ENCODE assay signal across 8 mouse cellular contexts in genomic region chr12:86973216-86973615, GRCm38 (mm10). TPM values are rescaled to one million over a fixed set of nuclear protein-coding genes. Genes with fewer than 3 reads are reported as not detected.
DNase-seq lines count a peak whose midpoint lies in the region; ATAC-seq lines count a peak whose summit lies in the region.

No protein-coding gene starts in this region.

- H3K4me3 ChIP-seq in heart, embryonic 14.5 days (ENCODE audit: control insufficient read depth in 1 of 2, insufficient read depth in 1 of 2, low read depth in 1 of 2, low read length in 2 of 2), result no peak overlapping the region
- no peak overlapping the region for H3K4me3 ChIP-seq in midbrain, embryonic 15.5 days

- no peaks in the 10 kb centered on the region for H3K9me3 ChIP-seq in heart, embryonic 14.5 days (ENCODE audit: control insufficient read depth, low read length)
- H3K9me3 ChIP-seq in midbrain, embryonic 15.5 days, result no peaks in the 10 kb centered on the region

- peaks cover 31 to 45% of the 10 kb centered on the region in 2 experiments for H3K4me1 ChIP-seq in heart, embryonic 14.5 days (ENCODE audit: control insufficient read depth in 2 of 2, insufficient read depth in 2 of 2, low read length in 2 of 2)
- H3K4me1 ChIP-seq in midbrain, embryonic 15.5 days, result peaks cover 36% of the 10 kb centered on the region

- H3K27ac ChIP-seq in heart, embryonic 14.5 days (replicated peaks in 1 of 2; ENCODE audit: control insufficient read depth in 1 of 2, insufficient read depth in 1 of 2, low read depth in 2 of 2, low read length in 2 of 2), result peak overlapping the region in 1 of 2 experiments; percentile 61; a peak in 2 of 4 replicates
- H3K27ac ChIP-seq in midbrain, embryonic 15.5 days, result peak overlapping the region; percentile 56

- DNase-seq in right cerebral cortex, adult 18-20 months, result peak; percentile 79
- no peak for DNase-seq in right cerebral cortex, postnatal 25 days
- peak; percentile 96 for DNase-seq in cerebellum, adult 11 months
- DNase-seq in kidney, postnatal 36 days, result peak; percentile 88 to 90
- DNase-seq in retina, embryonic 14.5 days (ENCODE audit: low spot score), result no peak

- H3K9ac ChIP-seq in heart, embryonic 14.5 days (ENCODE audit: low read length), result no peak overlapping the region
- no peak overlapping the region for H3K9ac ChIP-seq in midbrain, embryonic 15.5 days

- peak overlapping the region; percentile 27 for H3K4me2 ChIP-seq in heart, embryonic 14.5 days (ENCODE audit: low read length)
- H3K4me2 ChIP-seq in midbrain, embryonic 15.5 days, result no peak overlapping the region; the same call in 1 of the 2 replicates

- no peaks in the 10 kb centered on the region for H3K36me3 ChIP-seq in heart, embryonic 14.5 days (ENCODE audit: control insufficient read depth, insufficient read depth, low read length)
- no peaks in the 10 kb centered on the region for H3K36me3 ChIP-seq in midbrain, embryonic 15.5 days (replicated peaks)

- ATAC-seq in heart, embryonic 14.5 days (ENCODE audit: insufficient number of reproducible peaks, insufficient read depth, low FRiP score, low read depth), result peak; percentile 46
- ATAC-seq in midbrain, embryonic 15.5 days (replicated peaks), result peak; percentile 32; the same call in 1 of the 2 replicates
- ATAC-seq in erythroid progenitor cell, adult 5-6 weeks (replicated peaks; ENCODE audit: low FRiP score, poor library complexity, severe bottlenecking), result no peak

- H3K27me3 ChIP-seq in heart, embryonic 14.5 days (ENCODE audit: control insufficient read depth, insufficient read depth, low read length), result peaks cover 7% of the 10 kb centered on the region
- no peaks in the 10 kb centered on the region for H3K27me3 ChIP-seq in midbrain, embryonic 15.5 days (replicated peaks)

- WGBS in heart, embryonic 14.5 days, result 6% methylated on average over 7 of the region's 7 CpGs
- WGBS in midbrain, embryonic 15.5 days, result 32% methylated on average over 7 of the region's 7 CpGs

RNA-seq across cellular contexts. Expression of gene Zdhhc22, which starts 17.0 kb away (rescaled TPM):
- 0.09 TPM in 2 replicates for polyA plus RNA-seq in heart, embryonic 14.5 days (2014; fragmentation: Nextera tagmentation; extraction: Ambion mirVana)
- 17.8 and 21.8 TPM in 2 replicates for polyA plus RNA-seq in midbrain, embryonic 15.5 days (2015; fragmentation: Nextera tagmentation; extraction: Ambion mirVana)
- total RNA-seq in erythroid progenitor cell, adult 5-6 weeks (2015; ENCODE audit: low replicate concordance), result not detected in 2 replicates
- not detected in 2 replicates for total RNA-seq in erythroid progenitor cell, adult 5-6 weeks (2017; ENCODE audit: low replicate concordance)

RNA-seq across cellular contexts. Expression of gene Cipc, which starts 26.4 kb away (rescaled TPM):
- 26.6 and 27.1 TPM in 2 replicates for polyA plus RNA-seq in heart, embryonic 14.5 days (2014; fragmentation: Nextera tagmentation; extraction: Ambion mirVana)
- polyA plus RNA-seq in midbrain, embryonic 15.5 days (2015; fragmentation: Nextera tagmentation; extraction: Ambion mirVana), result 55.0 and 56.0 TPM in 2 replicates
- 8.6 and 9.2 TPM in 2 replicates for total RNA-seq in erythroid progenitor cell, adult 5-6 weeks (2015; ENCODE audit: low replicate concordance)
- total RNA-seq in erythroid progenitor cell, adult 5-6 weeks (2017; ENCODE audit: low replicate concordance), result 5.8 and 16.4 TPM in 2 replicates

RNA-seq across cellular contexts. Expression of gene Tmem63c, which starts 47.9 kb away (rescaled TPM):
- polyA plus RNA-seq in heart, embryonic 14.5 days (2014; fragmentation: Nextera tagmentation; extraction: Ambion mirVana), result 0.05 and 0.35 TPM in 2 replicates
- polyA plus RNA-seq in midbrain, embryonic 15.5 days (2015; fragmentation: Nextera tagmentation; extraction: Ambion mirVana), result 11.1 and 12.7 TPM in 2 replicates
- not detected in 2 replicates for total RNA-seq in erythroid progenitor cell, adult 5-6 weeks (2015; ENCODE audit: low replicate concordance)
- total RNA-seq in erythroid progenitor cell, adult 5-6 weeks (2017; ENCODE audit: low replicate concordance), result 0.53 TPM in 1 of 2 replicates, not detected in the other

Comparison
In these comparisons a context has a peak if more than half of its experiments do, and no peak if none do; other contexts are left out.
1. DNase-seq: peak in right cerebral cortex, adult 18-20 months (single experiment), cerebellum, adult 11 months (single experiment) and kidney, postnatal 36 days (2 of 2); none in right cerebral cortex, postnatal 25 days (single experiment) and retina, embryonic 14.5 days (single experiment).
2. RNA of gene Zdhhc22, which starts 17.0 kb away (polyA plus RNA-seq): 17.8 to 21.8 TPM in midbrain, embryonic 15.5 days; 0.09 TPM in heart, embryonic 14.5 days; every median in the first group is over 10 times any median in the second.